Mouse (Mus musculus) spleen, embryonic (tissue): ENCODE measurements around the gene Fndc11.
"Not testable (repeated sequence)": the region's sequence is repeated elsewhere in the genome, so short reads cannot be mapped to it uniquely, and the experiment has no call there.

Source experiments
- CTCF ChIA-PET: fragments of 350-600 bp; sonication (Branson Sonifier 250); formaldehyde crosslinking; loops from one replicate; lab custom pipeline; 2022; lab: Charles Lee

The Fndc11 gene

DNA sequence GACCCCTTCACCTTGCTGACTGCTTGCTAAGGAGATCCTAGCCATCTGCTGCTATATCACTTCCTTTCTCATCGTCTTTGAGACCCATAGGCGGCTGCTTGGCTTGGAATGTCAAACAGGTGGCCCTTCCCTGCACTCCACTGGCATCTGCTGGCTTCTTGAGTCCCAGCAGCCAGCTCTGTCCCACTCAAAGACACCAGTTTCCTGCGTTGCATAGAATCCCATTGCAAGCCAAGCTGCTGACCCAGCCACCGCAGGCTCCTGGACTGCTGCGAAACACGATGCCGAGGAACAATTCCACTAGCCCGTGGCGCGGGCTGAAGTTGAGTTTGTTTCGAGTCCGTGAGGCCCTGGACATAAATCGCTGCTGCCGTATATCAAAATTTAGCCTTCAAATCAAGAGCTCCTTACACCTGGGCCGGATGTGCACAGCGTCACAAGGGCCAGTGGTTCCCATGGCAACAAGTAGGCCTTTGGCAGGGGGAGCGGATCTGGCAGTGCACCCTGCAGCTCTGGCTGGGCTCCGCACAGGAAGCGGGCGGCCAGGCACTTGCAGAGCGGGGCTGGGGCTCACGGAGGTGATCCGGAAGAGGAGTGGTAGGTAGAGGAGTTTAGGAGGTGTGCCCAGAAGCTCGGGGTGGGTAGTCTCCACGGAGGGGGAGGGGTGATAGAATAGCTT, at the start of gene Fndc11:
Gene Fndc11 (plus strand): TSS at position 476 of the 679 bp plus-strand sequence.
- CTCF ChIA-PET, result interaction anchor here (0.6 to 0.8 kb wide), 2 partner anchors 33 to 76 kb away, joined by 3 to 16 read pairs; partner anchors contain the start of gene Ppdpf

DNA sequence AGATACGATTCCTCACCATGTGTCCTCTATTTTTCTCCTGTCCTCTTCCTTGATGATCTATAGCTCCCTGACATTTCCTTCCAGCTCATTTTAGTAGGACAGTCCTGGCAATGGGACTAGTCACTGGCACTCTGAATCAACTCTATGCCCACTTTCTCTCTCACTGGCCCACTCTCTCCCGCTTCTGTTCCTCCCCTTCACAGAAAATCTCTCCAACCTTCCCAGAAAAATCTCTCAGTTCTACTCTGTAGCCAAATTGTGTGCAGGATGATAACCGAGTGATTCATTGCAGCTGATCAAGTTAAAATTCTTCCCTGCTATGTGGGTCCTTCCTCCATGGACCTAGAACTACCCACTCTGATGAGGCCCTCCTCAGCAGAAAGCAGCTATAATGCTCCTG, 45.2 kb upstream of the Fndc11 start:
- CTCF ChIA-PET, result no interaction called here

DNA sequence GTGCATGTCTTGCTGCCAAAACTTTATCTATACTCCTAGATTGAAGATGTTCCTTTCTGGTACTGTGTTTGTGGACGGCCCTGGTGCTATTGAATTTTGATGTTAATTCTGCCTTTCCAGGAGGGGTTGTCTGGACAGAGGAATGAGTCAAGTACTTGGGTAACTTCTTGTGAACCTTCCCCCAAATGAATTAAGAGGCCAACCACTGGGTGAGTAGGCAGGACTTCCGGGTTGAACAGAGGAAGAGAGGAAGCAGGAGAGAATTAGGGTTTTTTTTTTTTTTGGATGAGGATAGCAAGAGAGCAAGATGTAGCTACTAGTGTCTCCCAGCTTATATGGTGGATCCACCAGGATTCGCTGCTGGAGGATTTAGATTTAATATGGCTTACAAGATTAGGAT, 41.8 kb upstream of the Fndc11 start:
- CTCF ChIA-PET, result no interaction called here

DNA sequence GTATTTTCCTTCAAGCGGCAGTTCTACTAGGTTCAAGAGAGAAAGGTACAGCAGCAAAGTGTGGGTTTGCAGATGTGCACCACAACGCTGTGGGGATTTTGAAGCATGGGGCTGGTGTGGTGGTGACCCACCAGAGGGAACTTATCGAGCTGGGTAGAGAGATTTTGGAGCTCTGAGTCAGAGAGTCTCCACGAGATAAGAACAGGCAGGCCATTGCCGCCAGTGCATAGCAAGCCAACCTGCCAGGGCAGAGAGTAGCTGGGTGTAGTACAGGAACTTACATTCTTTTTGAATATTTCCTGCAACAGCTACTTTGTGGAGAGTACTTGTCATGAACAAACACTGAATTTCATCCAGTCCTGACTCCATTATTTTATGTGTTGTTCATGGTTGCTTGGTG, 41.3 kb upstream of the Fndc11 start:
- CTCF ChIA-PET, result no interaction called here

DNA sequence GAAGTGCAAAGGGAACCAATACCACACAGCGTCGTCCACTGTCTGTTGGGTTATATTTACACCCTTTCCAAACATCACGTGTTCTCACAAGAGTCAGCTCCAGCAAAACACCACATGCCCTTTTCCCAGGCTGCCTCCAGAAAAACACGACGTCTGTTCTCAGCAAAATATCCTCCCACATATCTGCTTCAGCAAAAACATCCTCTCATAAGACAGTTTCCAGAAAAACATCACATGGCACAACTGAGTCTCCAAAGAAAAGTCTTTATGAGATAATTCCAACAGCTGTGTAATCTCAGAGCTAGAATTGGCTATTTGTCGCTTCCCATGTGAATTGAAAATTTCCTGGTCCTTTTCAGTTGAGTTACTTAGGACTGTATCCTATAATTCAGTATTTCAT, 38.9 kb upstream of the Fndc11 start:
- CTCF ChIA-PET, result no interaction called here

DNA sequence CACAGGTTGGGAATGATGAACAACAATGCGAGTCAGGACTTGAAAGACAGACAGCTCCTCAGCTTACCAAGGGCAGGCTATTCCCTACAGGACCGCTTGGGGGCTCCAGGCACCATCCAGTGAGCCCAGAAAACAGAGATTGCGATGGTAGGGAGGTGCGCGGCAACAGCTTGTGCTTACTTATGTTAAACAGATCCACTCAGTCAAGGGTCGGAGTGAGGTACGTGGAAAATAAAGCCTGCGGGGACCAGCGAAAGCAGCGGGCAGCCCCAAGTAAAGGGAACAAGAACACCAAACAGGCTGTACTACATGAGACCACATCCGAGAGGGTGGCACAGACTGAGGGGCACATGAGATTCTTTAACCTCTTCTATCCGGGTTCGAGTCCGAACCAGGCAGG, 33.2 kb upstream of the Fndc11 start:
- CTCF ChIA-PET, result interaction anchor here (0.6 to 1.6 kb wide), 8 partner anchors 25 to 320 kb away, joined by 3 to 5 read pairs (median 3); partner anchors contain the start of gene Fndc11

DNA sequence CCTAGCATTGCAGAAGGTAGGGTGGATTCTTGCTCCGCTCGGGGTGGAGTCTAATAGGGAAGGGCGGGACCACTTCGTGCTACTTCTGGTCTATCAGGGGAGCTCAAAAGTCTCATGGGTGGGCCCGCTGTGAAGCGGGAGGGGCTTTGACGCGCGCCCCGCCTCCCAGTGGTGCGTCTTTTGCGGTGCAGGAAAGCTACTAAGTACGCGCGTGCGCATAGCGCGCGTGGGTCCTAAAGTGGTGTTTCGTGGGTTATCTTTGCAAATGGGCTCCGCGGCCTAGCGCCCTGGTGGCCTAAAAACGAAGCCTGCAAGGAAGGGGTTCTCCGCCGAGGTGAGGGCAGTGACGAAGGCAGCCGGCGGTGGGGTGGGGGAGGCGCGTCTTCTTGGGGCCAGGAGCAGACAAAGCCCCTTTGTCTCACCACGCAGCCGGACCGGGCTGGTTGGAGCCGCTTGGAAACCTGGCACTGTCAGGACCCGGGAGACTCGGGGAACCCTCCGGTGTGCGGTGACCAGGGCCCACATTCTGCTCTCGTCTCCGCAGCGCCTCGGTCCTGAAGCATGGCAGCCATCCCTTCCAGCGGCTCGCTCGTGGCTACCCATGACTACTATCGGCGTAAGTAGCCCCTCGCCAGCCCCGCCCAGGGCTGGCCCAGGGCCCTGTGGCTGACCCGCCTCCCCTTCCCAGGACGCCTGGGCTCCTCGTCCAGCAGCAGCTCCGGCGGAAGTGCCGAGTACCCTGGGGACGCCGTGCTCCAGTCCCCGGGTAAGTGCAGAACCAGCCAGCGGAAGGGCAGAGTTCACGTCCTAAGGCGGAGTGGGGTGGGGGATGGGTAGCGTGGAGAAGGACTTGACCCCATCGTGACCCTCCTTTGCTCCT, 32.5 kb upstream of the Fndc11 start, which contains the start of gene Ppdpf:
Gene Ppdpf (plus strand): TSS at position 127 of the 880 bp plus-strand sequence.
- CTCF ChIA-PET, result interaction anchor here (0.6 to 1.6 kb wide), 7 partner anchors 24 to 319 kb away, joined by 3 to 5 read pairs (median 3); partner anchors contain the start of gene Fndc11

DNA sequence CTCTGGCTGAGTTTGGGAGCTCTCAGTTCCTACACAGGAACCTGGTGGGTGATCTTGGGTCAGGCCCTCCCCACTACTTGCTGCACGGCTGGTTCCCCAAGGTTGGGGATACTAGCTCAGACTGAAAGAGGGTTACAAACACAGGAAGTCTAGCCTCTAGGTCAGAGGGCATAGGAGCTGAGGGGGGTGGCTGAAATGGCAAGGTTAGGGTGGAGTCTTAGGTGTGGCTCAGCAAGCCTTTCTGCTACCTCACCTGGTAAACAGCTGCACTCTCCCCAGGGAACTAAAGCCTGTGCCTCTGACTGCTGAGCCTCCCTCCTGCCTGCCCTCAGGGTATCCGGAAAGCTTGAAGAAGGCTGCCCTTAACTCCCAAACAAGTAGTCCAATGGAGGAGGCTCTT, 31.1 kb upstream of the Fndc11 start:
- CTCF ChIA-PET, result interaction anchor here (1.2 kb wide), 1 partner anchor 49 kb away, joined by 3 read pairs; no protein-coding TSS in a partner anchor

DNA sequence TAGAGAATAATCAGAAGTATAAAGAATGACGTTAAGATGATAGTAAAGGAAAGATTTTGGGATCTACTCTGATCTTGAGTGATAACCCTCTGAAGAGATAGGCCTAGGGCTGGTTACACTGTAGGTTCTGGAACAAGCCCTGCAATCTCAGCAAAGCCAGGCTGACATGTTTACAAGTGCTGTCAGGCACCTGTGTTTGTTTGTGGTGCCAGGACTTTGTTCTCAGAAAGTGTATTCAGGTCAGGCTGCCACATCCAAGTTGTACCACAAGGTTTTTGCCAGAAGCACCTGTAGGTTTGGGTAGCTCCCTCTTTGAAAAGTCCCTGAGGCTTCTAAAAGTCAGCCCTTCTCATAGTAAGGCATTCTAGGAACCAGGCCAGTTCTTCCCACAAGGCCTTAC, 30.5 kb upstream of the Fndc11 start:
- CTCF ChIA-PET, result interaction anchor here (1.2 kb wide), 1 partner anchor 49 kb away, joined by 3 read pairs; no protein-coding TSS in a partner anchor

DNA sequence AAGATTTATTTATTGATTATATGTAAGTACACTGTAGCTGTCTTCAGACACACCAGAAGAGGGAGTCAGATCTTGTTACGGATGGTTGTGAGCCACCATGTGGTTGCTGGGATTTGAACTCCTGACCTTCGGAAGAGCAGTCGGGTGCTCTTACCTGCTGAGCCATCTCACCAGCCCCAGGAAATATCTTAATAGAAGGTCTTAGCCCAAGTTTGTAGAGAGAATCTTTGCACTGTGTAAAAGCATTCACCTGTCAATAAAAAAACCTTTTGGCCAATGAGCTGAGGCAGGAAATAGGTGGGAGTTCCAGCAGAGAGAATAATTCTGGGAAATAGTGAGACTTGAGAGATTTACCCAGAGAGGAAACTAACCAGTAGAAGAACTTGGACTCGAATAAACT, 28.4 kb upstream of the Fndc11 start:
- CTCF ChIA-PET, result not testable (repeated sequence)

DNA sequence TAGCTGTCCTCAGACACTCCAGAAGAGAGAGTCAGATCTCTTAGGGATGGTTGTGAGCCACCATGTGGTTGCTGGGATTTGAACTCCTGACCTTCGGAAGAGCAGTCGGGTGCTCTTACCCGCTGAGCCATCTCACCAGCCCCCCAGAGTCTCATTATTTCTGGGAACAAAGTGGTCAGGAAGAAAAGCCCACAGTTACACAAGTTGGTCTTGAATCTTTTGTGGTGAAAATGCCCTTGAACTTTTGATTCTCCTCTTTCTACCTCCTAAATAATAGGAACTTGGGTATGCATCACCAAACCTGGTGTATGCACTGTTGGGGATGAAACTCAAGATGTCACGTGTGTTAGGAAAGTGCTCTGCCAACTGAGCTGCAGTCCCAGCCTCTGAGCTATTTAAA, 27.9 kb upstream of the Fndc11 start:
- CTCF ChIA-PET, result no interaction called here

DNA sequence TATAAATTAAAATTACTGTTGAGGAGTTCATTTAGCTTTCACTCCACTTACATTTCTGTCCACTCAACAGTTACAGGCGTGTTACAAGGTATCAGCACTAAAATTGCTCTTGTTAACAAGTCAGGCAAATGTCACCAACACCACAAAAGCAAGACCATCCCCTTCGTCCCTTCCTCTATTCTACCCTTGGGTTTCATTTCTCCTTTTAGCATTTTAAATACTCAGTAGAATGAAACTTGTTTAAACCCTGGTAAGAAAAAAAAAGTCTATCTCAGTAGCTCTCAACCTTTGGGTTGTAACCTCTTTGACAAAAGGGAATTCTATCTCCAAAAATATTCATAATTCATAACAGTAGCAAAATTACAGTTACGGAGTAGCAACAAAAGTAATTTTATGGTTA, 26.8 kb upstream of the Fndc11 start:
- CTCF ChIA-PET, result no interaction called here

DNA sequence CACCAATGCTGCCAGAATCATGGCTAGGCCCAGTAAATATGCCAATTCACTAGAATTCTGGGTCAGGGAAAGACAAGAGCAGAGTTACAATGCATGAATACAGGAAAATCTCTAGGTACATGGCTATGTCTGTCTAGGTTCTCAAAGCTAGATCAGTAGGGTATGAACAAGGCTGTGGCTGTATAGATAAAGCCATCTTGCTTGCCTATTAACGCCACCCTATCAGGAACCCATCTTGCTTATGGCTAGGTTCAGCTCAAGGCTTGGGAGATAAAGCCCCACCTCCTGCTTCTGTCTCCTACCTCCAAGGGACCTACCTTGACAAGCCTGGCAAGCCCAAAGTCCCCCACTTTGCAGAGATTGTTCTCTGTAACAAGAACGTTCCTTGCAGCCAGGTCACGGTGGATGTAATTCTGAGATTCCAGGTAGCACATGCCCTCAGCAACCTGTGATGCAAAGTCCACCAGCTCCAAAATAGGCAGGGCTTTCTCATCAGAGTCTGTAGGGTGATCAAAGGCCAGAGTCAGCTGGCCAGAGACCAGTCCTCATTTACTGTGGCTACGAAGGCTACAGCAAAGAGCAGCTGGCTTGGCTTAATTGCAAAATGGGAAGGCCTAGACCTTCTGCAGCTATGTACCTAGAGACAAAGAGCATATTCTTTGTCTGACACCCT, 23.0 kb upstream of the Fndc11 start:
- CTCF ChIA-PET, result no interaction called here

DNA sequence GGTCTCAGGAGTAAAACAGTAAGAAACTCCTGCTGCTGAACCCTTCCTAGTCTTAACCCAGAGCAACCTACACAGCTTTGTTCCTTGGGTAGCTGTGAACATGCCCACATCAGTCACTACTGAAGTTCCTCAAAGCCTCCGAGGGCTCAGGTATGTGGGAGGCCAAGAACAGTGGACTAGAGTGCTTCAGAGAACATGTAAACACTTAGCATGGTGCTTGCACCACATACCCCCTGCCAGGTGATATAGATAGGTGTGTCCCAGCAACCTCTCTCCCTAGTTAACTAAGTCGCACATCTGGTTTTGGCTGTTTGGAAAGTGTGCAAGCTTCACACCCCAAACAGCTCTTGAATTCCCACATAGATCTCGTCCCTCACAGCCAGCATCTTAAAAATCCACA, 18.2 kb upstream of the Fndc11 start:
- CTCF ChIA-PET, result no interaction called here

DNA sequence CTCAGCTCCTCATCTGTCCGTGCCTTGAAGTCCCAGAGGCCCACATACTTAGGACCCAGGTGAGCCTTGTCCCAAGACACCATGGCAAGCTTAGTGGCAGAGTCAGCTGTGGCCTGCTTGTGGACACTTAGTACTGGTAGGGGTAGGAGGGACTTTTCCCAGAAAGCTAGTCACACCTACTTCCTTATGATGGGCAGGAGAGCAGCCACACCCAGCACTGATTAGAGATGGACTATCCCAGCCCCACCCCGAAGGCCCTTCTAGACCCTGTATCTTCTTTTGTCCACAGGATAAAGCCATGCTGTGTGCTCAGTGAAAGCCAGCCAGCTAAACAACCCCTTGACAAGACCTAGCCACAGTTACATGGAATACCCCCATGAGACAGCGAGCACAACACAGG, 17.4 kb upstream of the Fndc11 start, which contains the start of gene Ptk6:
Gene Ptk6 (minus strand): TSS at position 368 of the 400 bp plus-strand sequence.
- CTCF ChIA-PET, result interaction anchor here (0.6 kb wide), 1 partner anchor 19 kb away, joined by 19 read pairs; no protein-coding TSS in a partner anchor

DNA sequence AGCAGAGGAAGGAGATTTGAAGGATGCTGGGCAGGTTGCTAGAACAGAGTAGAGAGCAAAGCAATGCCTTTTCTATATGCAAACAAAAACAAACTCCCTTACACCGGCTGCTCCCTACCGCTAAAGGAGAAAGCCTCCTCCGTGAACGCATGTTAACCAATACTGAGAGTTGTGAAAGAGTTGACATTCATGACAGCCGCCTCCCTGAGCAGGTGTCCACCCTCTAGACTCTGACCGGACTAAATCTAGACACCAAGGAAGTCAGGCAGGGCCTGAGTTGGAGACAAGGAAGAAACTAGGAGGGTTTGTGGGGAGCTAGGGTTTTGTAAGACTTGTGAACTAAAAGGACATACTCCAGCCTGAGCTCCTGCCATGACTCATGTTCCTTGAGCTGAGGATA, 16.9 kb upstream of the Fndc11 start:
- CTCF ChIA-PET, result no interaction called here

DNA sequence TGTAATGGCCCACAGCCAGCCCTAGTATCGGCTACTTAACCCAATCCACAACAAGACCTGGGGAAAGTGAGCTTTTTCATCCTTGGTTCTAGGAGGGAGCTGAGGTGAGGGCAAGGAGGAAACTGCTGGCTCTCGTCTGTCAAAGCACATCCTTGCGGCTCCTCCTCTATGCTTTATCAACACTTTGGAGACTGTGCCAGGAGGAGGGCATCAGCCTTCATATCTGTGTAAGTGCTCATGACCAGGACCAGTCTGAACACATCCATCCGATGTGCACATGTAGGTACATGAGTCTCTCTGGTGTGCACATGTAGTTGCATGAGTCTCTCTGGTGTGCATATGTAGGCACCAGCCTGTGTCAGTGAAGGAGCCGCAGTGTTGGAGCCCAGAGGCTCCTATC, 14.1 kb upstream of the Fndc11 start:
- CTCF ChIA-PET, result no interaction called here

DNA sequence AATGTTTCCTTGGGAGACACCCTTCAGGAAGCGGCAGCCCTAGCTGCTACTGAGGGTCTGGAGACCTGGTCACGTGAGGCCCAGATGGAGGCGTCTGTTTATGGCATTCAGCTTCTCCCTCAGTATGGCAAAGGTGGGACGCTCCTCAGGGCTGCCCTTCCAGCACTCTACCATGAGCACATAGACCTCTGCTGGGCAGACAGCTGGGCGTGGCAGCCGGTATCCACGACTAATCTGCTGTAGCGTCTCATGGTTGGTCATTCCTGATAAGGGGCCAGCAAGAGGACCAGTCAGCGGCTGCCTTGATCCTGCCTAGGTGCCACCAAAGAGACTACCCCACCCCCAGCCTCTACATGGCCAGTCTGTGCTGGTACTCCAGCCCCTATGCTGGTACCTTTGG, 13.7 kb upstream of the Fndc11 start:
- CTCF ChIA-PET, result no interaction called here

DNA sequence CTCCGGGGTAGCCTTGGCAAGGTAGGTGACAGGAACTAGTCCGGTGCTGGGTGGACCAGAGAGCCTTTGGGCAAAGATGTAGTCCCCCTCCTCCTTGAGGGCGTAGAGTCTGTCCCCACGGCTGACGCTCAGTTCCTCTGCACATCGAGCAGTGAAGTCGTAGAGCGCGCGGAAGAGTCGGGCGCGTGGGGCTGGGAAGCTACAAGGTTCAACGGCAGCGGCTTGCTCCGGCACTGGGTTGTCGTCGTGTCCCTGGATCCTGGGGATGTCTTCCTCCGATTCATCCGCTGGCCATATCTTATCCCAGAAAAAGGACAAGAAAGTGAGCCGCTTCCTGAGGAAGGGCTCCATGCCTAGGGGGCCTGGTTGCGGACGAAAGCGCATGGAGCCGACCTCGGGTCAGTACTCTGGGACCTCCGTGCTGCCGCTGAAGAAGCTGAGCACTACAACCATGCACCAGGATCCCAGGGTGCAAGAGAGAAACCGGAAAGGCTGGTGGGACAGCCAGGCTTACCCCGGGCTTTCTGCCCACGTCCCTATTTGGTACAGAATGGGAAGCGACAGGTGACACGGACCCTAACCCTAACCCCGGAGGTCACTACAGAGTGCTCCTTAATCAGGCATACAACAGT, 7.3 kb upstream of the Fndc11 start:
- CTCF ChIA-PET, result no interaction called here

DNA sequence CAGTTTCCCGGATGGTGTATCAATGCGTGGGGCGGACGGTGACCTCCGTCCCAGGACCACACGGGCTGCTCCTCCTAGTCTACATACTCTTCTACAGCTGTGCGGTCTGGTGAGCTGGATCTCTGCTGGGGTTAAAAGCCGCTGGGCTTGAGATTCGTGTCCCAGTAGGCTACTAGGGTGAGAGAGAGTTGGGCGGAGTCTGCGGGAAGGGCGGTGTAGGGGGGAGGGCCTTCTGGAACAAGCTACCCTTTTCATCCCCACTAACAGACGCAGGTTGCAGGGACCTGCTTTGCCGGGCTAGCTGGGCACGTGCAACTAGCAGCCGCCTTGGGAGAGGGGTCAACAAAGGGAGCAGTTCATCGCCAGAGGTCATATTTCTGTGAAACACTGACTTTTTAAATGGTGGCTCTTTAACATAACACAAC, 6.8 kb upstream of the Fndc11 start, which contains the start of gene Srms:
Gene Srms (minus strand): TSS at position 165 of the 425 bp plus-strand sequence.
- CTCF ChIA-PET, result no interaction called here

DNA sequence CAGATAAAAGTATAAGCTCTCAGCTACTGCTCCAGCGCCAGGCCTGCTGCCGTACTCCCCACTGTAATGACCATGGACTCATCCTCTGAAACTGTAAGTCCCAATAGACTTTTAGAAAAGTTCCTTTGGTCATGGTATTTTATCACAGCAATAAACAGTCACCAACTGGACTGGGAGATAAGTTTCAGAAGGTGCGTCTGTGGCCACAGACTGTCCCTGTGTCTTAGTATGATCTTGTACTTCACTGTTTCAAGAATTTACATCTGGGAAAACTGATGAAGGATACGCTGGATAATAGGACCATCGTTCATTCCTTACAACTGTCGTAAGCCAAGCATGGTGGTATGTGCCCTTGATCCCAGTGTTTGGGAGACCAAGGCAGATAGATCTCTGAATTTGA, 3.8 kb upstream of the Fndc11 start:
- CTCF ChIA-PET, result no interaction called here
